Mouse (Mus musculus): ENCODE data around the gene Ncor2. TPM values are rescaled to one million over a fixed set of nuclear protein-coding genes. Genes with fewer than 3 reads are reported as not detected.

Gene Ncor2
- polyA plus RNA-seq (2021; fragmentation: Nextera tagmentation) = 6.6 and 24.8 TPM in 2 replicates
- long read RNA-seq, experiment 1, partial matches to known transcripts = 9 of 22 reads
- long read RNA-seq, experiment 1, other reads (novel, unspliced or antisense) = 13 of 22 reads
- long read RNA-seq, experiment 2, partial matches to known transcripts = 1 of 5 reads
- long read RNA-seq, experiment 2, other reads (novel, unspliced or antisense) = 3 of 5 reads

DNA sequence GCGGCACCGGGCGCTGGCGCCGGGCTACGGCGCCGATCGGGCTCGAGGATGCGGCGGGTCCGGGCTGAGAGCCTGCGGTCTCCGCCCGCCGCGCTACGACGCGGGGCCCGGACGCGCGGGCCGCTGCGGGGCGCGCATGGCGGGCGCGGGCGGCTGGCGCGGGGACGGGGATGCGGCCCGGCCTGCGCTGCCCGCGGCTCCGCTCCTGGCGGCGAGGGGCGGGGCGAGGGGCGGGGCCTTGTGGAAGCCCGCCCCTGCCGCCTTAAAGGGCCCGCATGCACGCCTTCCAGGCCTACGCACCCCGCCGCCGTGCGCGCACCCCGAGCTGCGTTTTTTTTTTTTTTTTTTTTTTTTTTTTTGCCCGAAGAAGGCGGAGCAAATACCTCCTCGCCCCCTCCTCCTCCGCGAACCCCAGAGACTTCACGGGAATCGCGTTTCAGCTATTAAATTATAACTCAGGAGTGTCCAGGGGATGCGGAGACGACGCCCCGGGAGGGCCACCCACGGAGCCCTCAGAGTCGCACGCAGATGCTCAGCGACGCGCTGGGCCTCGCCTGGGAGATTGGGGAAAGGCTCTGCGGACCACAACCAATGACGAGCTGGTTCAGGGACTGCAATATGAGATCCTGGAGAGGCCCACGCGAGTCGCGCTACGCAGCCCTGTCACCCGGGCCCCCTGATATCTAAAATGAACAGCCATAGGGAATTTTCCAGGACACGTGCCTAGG, at the start of gene Ncor2:
Gene Ncor2 (minus strand): TSS at position 213 of the 728 bp plus-strand sequence.

DNA sequence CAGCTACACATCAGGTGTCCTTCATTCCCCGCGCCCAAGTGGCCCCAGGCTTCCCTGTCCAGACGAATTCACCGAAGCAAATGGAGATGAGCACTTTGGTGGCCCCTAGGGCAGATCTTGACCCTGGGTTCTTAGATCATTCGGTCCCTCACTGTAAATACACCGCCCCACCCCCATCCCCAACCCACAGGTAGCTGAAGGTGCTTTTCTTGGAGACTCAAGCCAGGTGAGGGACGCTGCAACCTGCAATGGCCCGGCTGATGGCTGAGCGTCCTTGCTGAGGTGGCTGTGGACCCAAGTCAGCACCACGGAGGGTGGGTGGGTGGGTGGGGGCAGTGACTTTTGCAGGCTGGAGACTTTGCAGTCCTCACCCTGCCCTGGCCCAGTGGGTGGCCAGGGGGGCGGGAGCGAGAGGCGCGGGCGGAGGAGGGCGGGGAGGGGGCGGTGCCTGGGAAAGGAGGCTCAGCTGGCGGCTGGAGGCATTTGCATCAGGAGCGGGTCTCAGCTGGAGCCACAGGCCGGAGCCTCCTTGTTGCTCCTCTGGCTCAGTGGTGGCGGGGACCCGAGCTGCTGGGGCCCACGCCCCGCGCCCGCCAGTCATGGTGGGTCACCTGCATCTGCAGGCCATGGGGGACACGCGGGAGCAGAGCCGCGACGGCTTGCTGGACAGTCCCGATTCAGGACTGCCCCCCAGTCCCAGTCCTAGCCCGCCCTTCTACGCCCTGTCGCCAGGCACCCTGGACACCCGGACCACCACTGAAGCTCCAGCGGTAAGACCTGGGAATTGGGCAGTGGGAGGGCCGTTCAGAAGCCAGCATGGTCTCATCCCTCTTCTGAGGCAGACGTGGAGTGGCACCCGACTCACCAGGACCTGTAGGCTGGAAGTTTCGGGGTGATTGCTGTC, 175.8 kb downstream of the Ncor2 start, which contains the start of gene Rflna:
Gene Rflna (plus strand): TSS at position 253 of the 904 bp plus-strand sequence.

Other genes starting within 250 kb of the Ncor2 start
- 0.27 and 0.31 TPM in 2 replicates for gene Rflna, start 176.0 kb downstream of the Ncor2 start, polyA plus RNA-seq (2021; fragmentation: Nextera tagmentation)
- gene Scarb1, start 161.9 kb upstream of the Ncor2 start, polyA plus RNA-seq (2021; fragmentation: Nextera tagmentation) = 12.8 and 19.6 TPM in 2 replicates
- 0.18 TPM in 1 of 2 replicates, not detected in the other for gene Gm10382, start 210.1 kb upstream of the Ncor2 start, polyA plus RNA-seq (2021; fragmentation: Nextera tagmentation)
- 257 and 297 TPM in 2 replicates for gene Ubc, start 211.0 kb upstream of the Ncor2 start, polyA plus RNA-seq (2021; fragmentation: Nextera tagmentation)

Data from left cerebral cortex, adult 6 months (tissue).